Mouse (Mus musculus): Measurements from ENCODE around the gene Tbc1d1.

Gene Tbc1d1

DNA sequence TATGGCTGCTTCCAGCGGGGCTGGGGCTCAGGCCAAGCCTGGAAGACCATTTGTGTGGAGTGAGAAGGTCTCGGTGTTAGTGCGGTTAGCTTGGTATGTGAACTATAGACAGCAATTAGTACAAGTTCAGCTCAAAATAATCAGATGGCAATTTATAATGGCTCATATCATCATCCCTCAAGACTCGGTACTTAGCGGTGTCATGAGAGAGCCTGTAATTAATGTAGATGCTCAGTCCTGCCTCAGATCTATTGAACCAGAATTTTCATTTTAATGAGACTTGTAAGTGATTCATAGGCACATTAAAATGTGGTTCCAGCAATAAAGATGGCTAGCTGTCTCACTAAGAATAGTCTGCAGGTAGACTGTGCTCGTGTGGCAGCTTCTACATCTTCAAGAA lies 51.7 kb downstream of the Tbc1d1 start:
- no peak for DNase-seq

DNA sequence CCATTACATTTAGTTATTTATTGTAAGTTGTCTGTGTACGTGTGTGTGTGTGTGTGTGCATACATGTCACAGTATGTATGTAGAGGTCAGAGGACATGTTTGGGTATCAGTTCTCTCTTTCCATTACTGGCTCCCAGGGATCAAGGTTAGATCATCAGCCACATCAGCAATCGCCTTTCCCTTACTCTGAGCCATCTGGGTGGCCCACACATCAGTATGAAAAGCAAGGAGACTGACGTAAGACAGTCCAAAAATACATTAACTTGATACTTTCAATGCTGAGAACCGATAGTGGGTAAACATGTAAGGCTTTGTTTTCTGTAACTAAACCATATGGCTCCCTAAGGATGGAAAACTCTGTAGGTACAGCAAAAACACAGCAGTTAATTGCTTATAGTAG lies 54.7 kb downstream of the Tbc1d1 start:
- no peak for DNase-seq

DNA sequence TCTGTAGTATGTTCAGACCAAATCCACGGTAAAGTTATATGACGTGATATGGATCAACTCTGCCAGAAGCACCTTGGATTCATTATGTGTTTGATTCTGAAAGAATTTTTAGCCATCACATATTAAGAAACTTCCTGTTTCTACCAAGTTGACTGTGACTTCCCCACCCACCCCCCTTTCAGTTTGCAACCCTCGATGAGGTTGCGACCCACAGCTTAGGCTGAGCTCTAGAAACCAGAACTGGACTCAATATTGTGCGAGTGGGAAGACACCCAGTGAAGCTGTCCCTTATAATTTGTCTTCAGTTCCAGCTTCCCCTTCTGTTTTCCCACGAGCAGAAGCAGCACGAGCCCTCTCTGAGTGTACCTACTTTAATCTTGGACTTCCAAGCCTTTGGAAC lies 55.2 kb downstream of the Tbc1d1 start:
- DNase-seq: no peak

DNA sequence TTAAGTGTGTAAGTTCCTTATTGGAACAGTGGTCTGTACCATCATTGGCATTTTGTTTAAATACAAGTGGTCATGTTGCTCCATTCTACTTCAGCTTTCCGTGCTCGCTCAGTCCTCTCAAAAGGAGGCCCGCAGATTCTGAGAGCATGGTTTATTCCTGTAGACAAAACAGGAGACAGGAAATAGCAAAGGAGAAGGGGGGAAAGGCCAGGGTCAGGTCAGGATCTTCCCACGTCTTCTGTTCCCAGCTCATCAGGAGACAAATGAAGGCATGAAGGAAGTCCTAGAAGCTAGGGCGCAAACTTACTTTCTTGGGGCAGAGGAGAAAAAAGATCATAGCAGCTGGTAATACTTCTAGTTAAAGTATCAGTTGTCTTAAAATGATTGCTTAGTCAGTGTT lies 56.1 kb downstream of the Tbc1d1 start:
- DNase-seq: no peak

DNA sequence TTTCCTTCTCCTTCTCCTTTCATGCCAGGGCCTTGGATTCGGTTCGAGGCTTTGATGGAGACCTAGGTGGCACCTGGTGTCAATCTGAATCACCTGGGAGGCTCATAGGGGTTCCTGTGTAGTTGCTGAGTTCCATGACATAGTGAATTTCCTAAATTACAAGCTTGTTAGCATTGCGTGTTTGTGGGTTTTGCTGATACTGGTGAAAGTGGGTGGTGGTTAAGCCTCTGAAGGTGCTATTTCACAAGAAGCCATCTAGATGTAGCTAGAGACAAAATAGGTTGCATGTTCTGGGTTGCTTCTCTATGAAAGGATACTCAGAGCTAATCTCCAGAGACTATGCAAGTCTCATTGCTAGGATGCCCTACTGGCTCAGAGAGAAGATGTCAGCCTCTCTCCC lies 56.5 kb downstream of the Tbc1d1 start:
- DNase-seq: no peak

DNA sequence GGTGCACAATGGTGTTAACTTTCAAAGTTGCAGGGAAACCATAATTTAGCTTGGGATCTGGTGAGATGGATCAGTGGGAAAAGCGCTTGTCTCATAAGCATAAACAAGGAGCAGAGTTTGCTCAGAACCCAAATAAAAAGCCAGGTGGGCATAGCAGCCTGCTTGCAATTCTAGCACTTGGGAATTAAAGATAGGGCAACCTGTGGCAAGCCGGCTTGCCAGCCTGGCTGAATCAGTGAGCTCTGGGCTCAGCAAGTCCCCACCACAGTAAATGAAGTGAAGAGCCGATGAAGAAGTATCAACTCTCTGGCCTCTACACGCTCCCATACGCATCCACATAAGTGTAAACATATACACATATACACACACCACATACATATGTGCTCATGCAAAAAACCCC lies 59.7 kb downstream of the Tbc1d1 start:
- no peak for DNase-seq

DNA sequence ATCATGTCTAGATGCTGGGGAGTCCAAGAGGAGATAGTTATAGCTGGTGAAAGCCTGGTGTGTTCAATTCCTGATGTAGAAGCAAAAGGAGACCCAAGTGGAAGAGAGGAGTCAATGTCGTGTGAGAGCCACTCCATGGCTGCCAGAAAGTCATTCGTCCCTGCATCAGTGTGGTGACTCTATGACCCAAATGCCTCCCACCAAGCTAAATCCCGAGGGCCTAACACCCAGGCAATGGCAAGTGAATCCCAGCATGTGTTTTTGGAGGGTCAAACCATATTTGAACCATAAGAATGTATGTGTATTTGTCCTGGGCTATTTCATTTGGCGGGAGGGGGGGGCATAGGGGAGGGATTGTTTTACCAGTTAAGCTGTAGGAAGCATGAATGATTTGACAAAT lies 60.2 kb downstream of the Tbc1d1 start:
- DNase-seq: no peak

DNA sequence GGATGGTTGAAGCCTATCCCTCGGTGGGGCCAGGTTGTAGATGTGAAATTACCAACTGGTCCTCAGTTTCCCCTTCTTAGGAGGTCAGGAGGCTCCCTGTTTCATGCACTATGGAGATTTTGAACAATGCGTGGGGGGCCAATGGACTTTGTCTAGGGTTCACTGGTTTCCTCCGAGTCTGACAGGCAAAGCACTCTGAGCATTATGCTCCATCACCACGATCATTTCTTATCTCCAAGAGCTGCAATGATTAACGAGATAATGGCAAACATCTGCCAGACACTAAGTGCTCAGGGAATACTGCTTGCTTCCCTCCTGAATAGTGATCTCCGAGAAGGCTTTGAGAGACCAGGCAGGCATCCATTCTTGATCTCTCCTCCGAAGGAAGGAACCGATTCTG lies 61.2 kb downstream of the Tbc1d1 start:
- no peak for DNase-seq

DNA sequence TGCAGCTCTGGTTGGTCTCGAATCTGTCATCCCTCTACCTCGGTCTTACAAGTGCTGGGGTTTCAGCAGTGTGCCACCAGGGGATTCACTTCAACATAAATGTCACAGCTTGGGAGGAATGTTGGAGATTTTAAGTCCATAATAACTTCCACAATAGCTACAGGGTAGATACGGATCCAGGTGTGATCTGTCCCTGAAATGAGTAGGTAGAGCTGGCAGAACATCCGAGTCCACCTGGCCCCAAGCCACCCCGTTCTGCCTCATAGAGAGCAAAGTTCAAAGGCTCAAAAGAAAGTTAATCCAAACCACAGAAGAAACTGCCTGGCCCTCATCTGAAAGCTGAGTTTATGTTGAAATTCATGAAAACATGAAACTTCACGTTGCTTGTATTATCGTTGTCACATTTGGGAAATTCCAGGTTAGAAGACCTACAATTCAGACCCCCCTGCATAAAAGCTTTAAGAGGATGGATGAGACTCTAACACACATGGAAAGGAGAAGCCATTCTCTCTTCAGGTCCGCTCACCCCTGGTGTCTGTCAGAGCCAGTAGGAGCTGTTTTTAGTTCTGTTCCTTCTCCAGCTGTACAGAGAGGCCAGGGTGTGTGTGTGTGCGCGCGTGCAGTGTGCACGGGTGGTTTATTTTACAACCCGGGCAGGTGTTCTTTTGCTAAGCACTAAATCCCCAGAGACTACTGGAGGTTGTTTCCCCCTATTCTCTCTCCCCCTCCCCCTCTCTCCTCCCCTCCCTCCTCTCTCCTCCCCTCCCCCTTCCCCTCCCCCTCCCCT lies 61.9 kb downstream of the Tbc1d1 start:
- DNase-seq: no peak

DNA sequence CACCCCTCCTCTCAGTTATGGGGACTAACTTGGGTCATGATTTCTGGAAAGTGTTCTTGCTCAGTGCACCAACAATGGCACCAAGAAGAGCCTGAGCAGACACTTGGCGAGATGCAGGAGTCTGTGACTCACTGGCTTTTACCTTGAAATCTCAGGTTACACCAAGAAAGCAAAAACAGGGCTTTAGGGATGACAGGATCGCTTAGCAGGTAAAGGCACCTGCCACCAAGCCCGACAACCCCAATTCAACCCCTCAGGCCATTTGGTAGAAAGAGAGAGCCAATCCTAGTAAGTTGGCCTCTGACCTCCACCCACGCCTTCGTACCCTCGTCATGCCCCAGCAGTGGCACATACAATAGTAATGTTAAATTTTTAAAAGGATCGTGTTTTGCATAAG lies 62.5 kb downstream of the Tbc1d1 start:
- DNase-seq: no peak

DNA sequence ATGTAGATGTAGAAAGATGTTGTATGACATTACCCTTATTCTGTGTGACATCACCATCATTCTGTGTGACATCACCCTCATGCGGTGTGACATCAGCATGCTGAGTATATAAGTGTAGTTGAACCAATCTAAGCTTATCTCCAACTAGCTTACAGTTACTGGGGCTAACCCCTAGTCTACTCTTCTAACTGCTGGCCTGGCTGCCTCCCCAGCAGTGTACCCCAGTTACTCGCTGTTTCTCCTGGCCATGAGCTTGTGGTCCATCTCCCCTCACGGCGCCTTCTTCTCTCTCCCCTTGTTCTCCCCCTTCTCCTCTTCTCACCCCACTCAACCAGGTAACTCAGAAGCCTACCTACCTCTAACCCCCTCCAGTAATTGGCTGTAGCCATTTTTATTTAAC lies 64.7 kb downstream of the Tbc1d1 start:
- DNase-seq: no peak

DNA sequence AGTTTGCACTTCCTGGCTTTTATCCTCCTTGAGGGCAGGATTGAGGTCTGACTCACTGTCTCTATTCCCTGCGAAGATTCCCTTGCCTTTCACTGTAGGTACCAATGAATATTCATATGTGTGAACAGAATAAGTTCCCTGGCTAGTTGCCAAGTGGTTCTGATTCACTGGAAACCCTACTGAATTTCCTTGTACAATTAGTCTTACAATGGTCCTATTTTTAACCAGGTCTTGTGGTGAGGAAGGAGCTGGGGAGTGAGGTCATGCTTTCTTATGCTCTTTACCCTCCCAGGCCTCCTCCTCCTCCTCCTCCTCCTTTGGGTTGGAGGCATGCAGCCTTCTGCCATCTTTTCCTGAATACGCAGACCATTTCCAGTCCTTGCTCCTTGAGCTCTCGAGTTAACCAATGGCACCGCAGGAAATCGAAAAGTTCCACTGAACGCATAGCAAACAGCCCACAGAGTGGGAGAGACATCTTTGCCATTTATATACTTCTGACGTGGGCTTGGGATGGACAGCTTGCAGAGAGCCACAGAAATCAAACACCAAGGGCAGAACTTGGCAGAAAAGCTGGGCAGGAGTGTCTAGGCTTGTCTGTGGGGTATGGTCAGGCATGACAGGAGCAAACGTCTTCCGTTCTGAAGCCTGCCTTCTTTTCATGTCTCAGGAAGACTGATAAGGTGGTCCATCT lies 68.8 kb downstream of the Tbc1d1 start:
- no peak for DNase-seq

DNA sequence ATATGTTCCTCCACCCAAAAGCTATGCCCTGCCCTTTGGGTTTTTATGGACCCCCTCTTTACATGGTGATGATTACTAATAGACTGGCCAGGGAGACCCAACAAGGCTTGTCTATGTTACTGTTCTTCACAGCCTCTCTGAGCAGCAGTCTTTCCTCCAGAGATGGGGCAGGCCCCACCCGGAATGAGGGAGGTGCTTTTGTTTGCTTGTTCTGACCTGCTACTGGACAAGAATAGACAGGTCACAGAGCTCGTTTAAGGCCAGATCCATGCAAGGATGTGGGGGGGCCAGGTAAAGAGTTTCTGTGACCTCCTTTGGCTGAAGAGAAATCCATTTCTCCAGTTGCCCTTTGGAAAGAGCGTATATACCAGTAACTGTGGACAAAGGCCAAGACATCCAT lies 72.1 kb downstream of the Tbc1d1 start:
- DNase-seq: no peak

DNA sequence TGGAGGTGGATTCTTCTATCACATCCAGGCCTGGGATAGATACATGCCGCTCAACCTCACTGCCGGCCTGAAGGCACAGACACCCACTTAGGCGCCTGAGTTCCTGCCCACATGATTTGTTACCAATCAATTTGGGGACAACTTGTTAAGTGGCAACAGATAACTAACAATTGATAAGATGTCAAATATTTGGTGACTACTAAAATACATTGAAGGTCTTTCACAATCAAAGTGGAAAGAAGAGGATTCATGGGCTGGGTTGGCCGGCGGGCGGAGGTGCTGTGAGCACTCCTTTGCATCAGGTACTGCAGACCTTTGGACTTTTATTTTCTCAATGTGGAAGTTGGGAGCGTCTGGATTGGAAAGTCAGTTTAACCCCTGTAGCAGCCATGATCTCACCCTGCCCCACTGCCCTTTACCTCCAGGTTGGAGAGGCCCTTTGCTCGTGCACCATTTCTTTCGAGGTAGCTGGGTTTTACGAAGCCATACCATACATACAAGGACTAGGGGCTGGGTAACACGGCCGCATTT lies 73.3 kb downstream of the Tbc1d1 start:
- no peak for DNase-seq

DNA sequence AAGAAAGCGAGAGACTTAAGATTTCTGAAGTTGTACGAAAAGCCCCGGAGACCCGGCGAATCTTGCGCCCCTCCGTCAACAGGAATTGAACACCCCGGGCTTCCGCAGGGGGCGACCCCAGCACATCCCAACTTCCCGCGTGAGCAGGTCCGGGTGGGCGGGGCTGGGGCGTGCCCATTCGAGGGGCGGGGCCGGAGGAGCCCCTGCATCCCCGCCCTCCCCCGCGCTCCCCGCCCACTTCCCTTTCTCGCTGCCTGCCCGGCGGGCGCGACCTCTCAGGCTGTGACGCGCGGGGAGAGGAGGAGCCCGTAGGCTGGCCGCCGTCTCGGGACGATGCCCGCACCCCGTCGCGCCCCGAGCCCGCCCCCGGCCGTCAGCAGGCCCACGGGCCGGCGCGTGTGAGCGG lies 74.0 kb downstream of the Tbc1d1 start:
- peak; percentile 50 for DNase-seq

DNA sequence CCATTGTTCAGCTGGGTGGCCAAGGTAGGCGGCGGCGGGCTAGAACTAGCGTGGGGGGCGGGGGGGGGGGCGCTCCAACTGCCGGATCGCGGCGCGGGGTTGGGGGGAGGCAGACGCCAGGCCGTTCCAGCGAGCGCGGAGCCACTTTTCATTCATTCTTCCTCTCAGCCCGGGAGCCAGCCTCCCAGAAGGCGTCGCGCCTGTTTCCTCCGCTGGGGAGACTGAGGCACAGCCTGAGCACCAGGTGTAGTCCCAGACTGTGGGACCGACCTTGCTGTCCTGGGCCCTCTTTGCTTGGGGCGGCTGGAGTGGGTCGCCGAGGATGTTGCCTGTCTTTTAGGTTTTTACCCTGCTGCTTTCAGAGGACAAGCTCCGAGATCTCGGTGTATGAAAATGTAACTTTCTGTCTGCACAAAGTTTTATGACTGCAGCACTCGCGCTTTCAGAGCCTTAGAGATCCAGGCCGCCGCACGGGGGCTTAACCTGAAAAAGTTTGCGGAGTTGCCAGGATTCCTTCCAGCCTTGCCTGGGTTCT lies 74.5 kb downstream of the Tbc1d1 start:
- DNase-seq: no peak

DNA sequence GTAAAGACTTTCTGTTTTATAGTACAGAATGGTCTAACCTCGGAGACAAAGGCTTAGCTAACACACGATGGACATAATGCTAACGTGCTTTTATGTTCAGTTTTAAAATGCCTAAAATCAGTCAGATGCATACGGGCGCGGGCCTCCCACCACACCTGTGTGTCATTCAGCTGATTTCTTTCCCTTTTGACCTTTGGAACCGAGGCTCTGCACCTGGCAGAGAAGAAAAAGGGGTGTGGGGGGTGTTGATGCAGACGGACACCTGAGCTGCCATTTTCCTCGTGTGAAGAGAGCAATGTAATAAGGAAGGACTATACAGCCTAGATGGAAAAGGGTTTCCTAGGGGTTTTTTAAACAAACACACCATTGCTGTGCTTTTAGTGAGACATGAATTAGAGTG lies 76.8 kb downstream of the Tbc1d1 start:
- DNase-seq: no peak

DNA sequence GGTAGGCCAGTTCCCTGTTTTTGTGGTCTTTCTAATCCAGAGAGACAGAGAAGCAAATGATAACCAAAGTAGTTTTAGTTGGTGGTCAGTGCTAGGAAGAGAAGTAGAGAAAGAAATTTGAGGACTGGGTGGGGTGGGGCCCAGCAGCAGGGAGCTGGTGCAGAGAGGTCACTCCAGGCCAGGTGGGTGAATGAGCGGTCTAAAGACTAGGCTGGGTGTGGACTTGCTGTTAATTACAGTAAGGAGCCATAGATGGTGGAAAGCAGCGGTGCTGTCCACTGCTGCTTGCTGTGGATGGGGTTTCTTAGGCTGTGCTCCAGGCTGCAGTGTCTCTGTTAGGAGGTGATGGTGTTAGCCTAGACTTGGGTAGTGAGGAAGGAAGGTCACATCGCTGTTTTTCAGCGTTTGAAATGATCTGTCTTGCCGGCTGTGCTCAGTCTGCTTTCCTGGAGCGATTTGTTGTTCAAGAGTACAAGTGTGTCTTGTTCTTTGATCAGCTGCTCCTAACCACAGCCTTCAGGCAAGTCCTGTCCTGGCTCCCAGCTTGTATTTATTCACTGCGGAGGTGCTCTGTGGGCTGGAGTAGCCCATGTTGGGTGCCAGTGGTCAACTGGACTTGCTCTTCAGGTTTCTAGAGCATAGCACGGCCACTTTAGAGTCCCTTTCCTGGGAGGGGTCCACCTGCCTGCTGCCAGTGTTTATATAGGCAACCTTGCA lies 78.3 kb downstream of the Tbc1d1 start:
- DNase-seq: no peak

DNA sequence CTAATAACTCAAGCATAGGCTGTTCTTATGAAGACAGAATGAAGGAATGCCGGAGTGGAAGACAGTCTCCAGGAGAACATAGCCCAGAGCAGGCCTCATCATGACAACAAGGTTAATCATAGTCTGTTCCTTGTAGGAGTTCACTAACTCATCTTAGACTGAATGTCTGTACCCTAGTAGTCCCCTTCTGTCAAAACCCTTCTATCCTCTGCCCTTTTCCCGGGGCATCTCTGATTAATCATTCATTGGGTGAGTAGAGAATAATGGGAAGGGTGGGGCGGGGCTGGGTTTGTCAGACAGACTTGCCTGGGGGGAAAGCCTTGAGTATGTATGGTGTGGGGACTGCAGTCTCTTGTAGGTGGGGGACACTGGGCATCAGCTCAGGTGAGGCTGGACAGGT lies 79.1 kb downstream of the Tbc1d1 start:
- DNase-seq: no peak

DNA sequence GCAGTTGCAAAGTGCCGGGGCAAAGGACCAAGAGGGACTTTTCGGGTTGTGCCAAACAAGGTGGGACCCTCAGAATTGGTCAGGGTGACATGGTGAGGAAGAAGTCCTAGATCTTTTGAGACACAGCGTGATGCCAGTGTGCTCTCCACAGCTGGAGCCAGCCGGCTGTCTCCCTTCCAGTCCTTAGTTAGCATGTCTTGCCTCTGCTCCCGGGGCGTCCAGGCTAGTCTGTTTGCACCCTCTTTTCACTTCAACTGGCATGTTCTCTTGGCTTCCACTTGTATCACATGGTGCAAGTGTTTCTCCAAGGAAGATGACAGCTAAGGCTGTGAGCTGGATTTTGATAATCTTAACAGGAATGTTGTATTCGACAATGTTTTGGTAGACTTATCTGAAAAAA lies 80.5 kb downstream of the Tbc1d1 start:
- no peak for DNase-seq

DNA sequence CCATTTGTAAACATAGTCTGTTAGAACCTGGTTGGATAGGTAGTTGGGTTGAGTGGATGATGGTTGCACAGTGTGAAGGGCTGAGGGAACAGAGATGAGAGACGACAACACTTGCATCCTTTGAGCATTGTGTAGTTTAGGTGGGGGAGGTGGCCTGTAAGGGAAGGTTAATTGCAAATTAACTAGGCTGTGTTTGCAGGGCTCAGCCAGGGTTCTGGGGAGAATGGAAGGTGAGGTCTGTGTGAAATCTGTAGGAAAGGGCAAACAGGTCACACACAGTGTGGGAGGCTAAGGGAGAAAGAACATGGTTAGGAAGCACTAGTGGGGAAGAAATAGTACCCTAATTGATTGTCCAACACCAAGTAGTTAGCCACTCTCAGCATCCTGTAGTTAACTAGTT lies 81.2 kb downstream of the Tbc1d1 start:
- no peak for DNase-seq

DNA sequence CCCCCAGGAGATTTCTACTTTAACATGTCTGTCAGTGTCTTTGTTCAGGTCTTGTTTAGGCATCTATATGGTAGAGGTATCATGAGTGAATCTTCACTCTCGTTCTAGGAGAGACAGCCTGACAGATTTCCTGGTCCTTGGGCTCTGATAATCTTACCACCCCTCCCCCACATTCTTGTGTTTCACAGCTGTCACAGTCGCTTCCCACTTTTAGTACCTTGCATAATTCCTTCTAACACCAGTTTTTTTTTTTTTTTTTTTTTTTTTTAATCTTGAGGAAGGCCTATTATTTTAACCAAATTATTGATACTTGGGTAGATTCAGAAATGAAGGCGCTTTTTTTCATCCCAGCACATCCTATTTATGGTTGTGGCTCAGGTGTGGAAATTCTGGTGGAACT lies 81.6 kb downstream of the Tbc1d1 start:
- DNase-seq: no peak

DNA sequence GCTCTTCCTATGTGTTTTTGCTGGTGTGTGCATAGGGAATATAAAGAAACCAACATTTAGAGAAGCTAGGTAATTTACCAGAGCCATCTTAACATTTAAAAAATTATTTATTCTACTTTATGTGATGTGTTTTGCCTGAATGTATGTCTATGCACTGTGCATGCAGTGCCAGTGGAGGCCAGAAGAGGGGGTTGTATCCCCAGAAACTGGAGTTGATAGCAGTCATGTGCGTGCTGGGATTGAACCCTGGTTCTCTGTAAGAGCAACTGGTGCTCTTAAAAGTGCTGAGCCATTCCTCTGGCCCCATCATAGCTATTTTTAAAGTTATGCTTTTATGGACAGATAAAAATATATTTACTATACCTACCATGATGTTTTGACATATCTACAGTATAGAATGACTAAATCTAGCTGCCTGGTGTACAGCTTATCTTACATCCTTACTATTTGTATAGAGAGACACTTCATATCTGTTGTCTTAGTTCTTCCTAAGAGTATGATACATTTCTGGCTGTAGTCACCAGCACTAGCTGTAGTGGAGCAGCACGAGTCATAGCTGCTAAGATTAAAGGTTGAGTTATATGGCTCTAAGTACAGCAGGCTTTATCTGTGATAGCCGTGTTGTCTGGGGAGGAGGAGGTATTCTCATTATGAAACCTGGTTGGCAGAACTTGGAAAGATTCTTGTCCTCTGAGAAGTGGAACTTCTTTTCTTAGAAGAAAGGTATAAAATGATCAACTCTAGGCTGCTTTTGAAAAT lies 83.0 kb downstream of the Tbc1d1 start:
- no peak for DNase-seq

Measured in cerebellum, adult 11 months (tissue).